Mouse (Mus musculus) forebrain, embryonic 14.5 days (tissue): ENCODE measurements around the gene B9d1. TPM values are rescaled to one million over a fixed set of nuclear protein-coding genes. Genes with fewer than 3 reads are reported as not detected.
A peak's percentile ranks its signal among the peaks of the same experiment; 100 is the strongest.

ENCODE experiments used
- ATAC-seq: fragments of 200-750 bp; cut with Nextera tagmentation; 2 replicates; pipeline ENCODE4 v1.8.0; 2017; ENCODE audit warnings: mild to moderate bottlenecking, moderate library complexity
- DNase-seq: peaks from one replicate; pipeline ENCODE4 v3.0.0-alpha.2; 2015; ENCODE audit warnings: low spot score
- H3K27ac ChIP-seq: fragments of 300-500 bp; sonication (generic); 2 replicates; pipeline ENCODE4 v1.5.1; 2014; ENCODE audit warnings: low read depth, mild to moderate bottlenecking, control low read depth, low read length, moderate library complexity
- H3K27me3 ChIP-seq: fragments of 300-500 bp; sonication (generic); replicated peaks from 2 replicates; pipeline ENCODE4 v1.6.1; 2014; ENCODE audit warnings: low read length, control low read depth, mixed read lengths; ENCODE audit not compliant: control insufficient read depth, insufficient read depth
- H3K36me3 ChIP-seq: fragments of 300-500 bp; sonication (generic); 2 replicates; pipeline ENCODE4 v1.6.1; 2014; ENCODE audit warnings: low read length, control low read depth; ENCODE audit not compliant: control insufficient read depth, insufficient read depth
- H3K4me1 ChIP-seq: fragments of 300-500 bp; sonication (generic); 2 replicates; pipeline ENCODE4 v1.6.1; 2014; ENCODE audit warnings: antibody characterized with exemption, low read length, control low read depth; ENCODE audit not compliant: control insufficient read depth, insufficient read depth
- H3K4me2 ChIP-seq: fragments of 300-500 bp; sonication (generic); 2 replicates; pipeline ENCODE4 v1.6.1; 2014; ENCODE audit warnings: mild to moderate bottlenecking, control low read depth, low read length
- H3K4me3 ChIP-seq: fragments of 300-500 bp; sonication (generic); 2 replicates; pipeline ENCODE4 v1.5.1; 2014; ENCODE audit warnings: low read depth, low read length, control low read depth
- H3K9ac ChIP-seq: fragments of 300-500 bp; sonication (generic); 2 replicates; pipeline ENCODE4 v1.6.1; 2014; ENCODE audit warnings: mild to moderate bottlenecking, low read length, control low read depth, moderate library complexity
- H3K9me3 ChIP-seq: fragments of 300-500 bp; sonication (generic); replicated peaks from 2 replicates; pipeline ENCODE4 v1.6.1; 2016; ENCODE audit warnings: low read length, control low read depth, mixed read lengths; ENCODE audit not compliant: control insufficient read depth
- WGBS: fragments of 180-500 bp; shearing (Covaris S2); extraction: QIAGEN DNeasy Blood & Tissue Kit; methylation state at CpG from one replicate; pipeline ENCODE4 v1.1.7; 2014; 5-methylcytosine and 5-hydroxymethylcytosine counted together
- polyA plus RNA-seq: library from polyadenylated mRNA; unstranded; fragments of >200 nt; fragmentation: Nextera tagmentation; extraction: Ambion mirVana; gene quantifications from 2 replicates; pipeline ENCODE4 v1.2.1, GENCODE M21; 2014

The B9d1 gene
- polyA plus RNA-seq, 1 experiment from 2014 or later: 55.5 TPM

- WGBS: 96% methylated on average over 3 of the region's 3 CpGs
- Histone ChIP-seq H3K4me2 (no peak overlapping the region), H3K36me3 (peaks cover 57% of the 10 kb centered on the region), H3K27me3 (no peaks in the 10 kb centered on the region), H3K4me3 (no peak overlapping the region), H3K9me3 (no peaks in the 10 kb centered on the region), H3K4me1 (no peaks in the 10 kb centered on the region), H3K9ac (no peak overlapping the region), H3K27ac (no peak overlapping the region)
- DNase-seq: no peak
- no peak for ATAC-seq
Measured at GRCm38 (mm10) chr11:61519484-61520107, 14.7 kb downstream of the B9d1 start.

GRCm38 (mm10) chr11:61526872-61527271 is 21.9 kb downstream of the B9d1 start:
- Histone ChIP-seq H3K4me3 (no peak overlapping the region), H3K4me1 (no peaks in the 10 kb centered on the region; the same call in 1 of the 2 replicates), H3K27ac (no peak overlapping the region), H3K36me3 (peaks cover 12% of the 10 kb centered on the region), H3K9ac (no peak overlapping the region), H3K27me3 (no peaks in the 10 kb centered on the region), H3K4me2 (no peak overlapping the region), H3K9me3 (no peaks in the 10 kb centered on the region)
- DNase-seq: peak; percentile 58
- ATAC-seq: no peak
- WGBS: 83% methylated on average over 1 of the region's 1 CpGs

- peak overlapping the region; percentile 44; the same call in 1 of the 2 replicates for H3K27ac ChIP-seq
- peak; percentile 23 for DNase-seq
- ATAC-seq: peak; percentile 32; the same call in 1 of the 2 replicates
- H3K9ac ChIP-seq: no peak overlapping the region
- peaks cover 11% of the 10 kb centered on the region; the same call in 1 of the 2 replicates for H3K36me3 ChIP-seq
- H3K9me3 ChIP-seq: no peaks in the 10 kb centered on the region
- H3K27me3 ChIP-seq: no peaks in the 10 kb centered on the region
- H3K4me2 ChIP-seq: no peak overlapping the region
- H3K4me3 ChIP-seq: no peak overlapping the region
- 58% methylated on average over 4 of the region's 4 CpGs for WGBS
- no peaks in the 10 kb centered on the region; the same call in 1 of the 2 replicates for H3K4me1 ChIP-seq
Measured at GRCm38 (mm10) chr11:61529268-61529713, 24.3 kb downstream of the B9d1 start.

- Histone ChIP-seq H3K9ac (no peak overlapping the region), H3K36me3 (peaks cover 14% of the 10 kb centered on the region; the same call in 1 of the 2 replicates), H3K4me3 (no peak overlapping the region), H3K27me3 (no peaks in the 10 kb centered on the region), H3K9me3 (no peaks in the 10 kb centered on the region), H3K27ac (no peak overlapping the region), H3K4me1 (no peaks in the 10 kb centered on the region; the same call in 1 of the 2 replicates), H3K4me2 (no peak overlapping the region)
- DNase-seq: no peak
- 95% methylated on average over 2 of the region's 2 CpGs for WGBS
- ATAC-seq: no peak
Measured at GRCm38 (mm10) chr11:61532820-61533219, 27.9 kb downstream of the B9d1 start.

- Histone ChIP-seq H3K36me3 (peaks cover 14% of the 10 kb centered on the region; the same call in 1 of the 2 replicates), H3K4me3 (no peak overlapping the region), H3K4me1 (no peaks in the 10 kb centered on the region; the same call in 1 of the 2 replicates), H3K27me3 (no peaks in the 10 kb centered on the region), H3K27ac (no peak overlapping the region), H3K9me3 (no peaks in the 10 kb centered on the region), H3K9ac (no peak overlapping the region), H3K4me2 (no peak overlapping the region)
- 87% methylated on average over 5 of the region's 5 CpGs for whole genome bisulfite sequencing
- DNase-seq (no peak), ATAC-seq (no peak)
Measured at GRCm38 (mm10) chr11:61533571-61533970, 28.6 kb downstream of the B9d1 start.

GRCm38 (mm10) chr11:61535530-61535929 is 30.6 kb downstream of the B9d1 start:
- Histone ChIP-seq H3K27me3 (no peaks in the 10 kb centered on the region), H3K4me3 (no peak overlapping the region), H3K36me3 (peaks cover 24% of the 10 kb centered on the region), H3K4me2 (no peak overlapping the region), H3K9ac (no peak overlapping the region), H3K27ac (no peak overlapping the region), H3K4me1 (no peaks in the 10 kb centered on the region), H3K9me3 (no peaks in the 10 kb centered on the region)
- WGBS: 77% methylated on average over 1 of the region's 1 CpGs
- no peak for DNase-seq
- ATAC-seq: no peak

- H3K36me3 ChIP-seq: peaks cover 27% of the 10 kb centered on the region
- no peak overlapping the region for H3K4me3 ChIP-seq
- no peak overlapping the region for H3K9ac ChIP-seq
- no peak for DNase-seq
- 80% methylated on average over 3 of the region's 3 CpGs for WGBS
- H3K4me2 ChIP-seq: no peak overlapping the region
- no peaks in the 10 kb centered on the region for H3K4me1 ChIP-seq
- H3K27ac ChIP-seq: no peak overlapping the region
- ATAC-seq: no peak
- H3K27me3 ChIP-seq: no peaks in the 10 kb centered on the region
- H3K9me3 ChIP-seq: no peaks in the 10 kb centered on the region
Measured at GRCm38 (mm10) chr11:61536952-61537351, 32.0 kb downstream of the B9d1 start.

- H3K9ac ChIP-seq: no peak overlapping the region
- no peak overlapping the region for H3K4me2 ChIP-seq
- peaks cover 27% of the 10 kb centered on the region for H3K36me3 ChIP-seq
- no peak for DNase-seq
- no peaks in the 10 kb centered on the region for H3K27me3 ChIP-seq
- H3K4me1 ChIP-seq: no peaks in the 10 kb centered on the region
- no peaks in the 10 kb centered on the region for H3K9me3 ChIP-seq
- H3K27ac ChIP-seq: no peak overlapping the region
- no peak overlapping the region for H3K4me3 ChIP-seq
- WGBS: 90% methylated on average over 3 of the region's 3 CpGs
- no peak for ATAC-seq
Measured at GRCm38 (mm10) chr11:61537362-61537761, 32.4 kb downstream of the B9d1 start.

- peaks cover 32% of the 10 kb centered on the region for H3K36me3 ChIP-seq
- H3K4me3 ChIP-seq: no peak overlapping the region
- H3K27ac ChIP-seq: no peak overlapping the region
- no peaks in the 10 kb centered on the region for H3K27me3 ChIP-seq
- H3K9me3 ChIP-seq: no peaks in the 10 kb centered on the region
- H3K9ac ChIP-seq: no peak overlapping the region
- H3K4me1 ChIP-seq: no peaks in the 10 kb centered on the region
- 83% methylated on average over 7 of the region's 7 CpGs for WGBS
- H3K4me2 ChIP-seq: no peak overlapping the region
- ATAC-seq (no peak), DNase-seq (no peak)
Measured at GRCm38 (mm10) chr11:61540642-61541041, 35.7 kb downstream of the B9d1 start.
